Mouse (Mus musculus) cerebellum, adult 2 months (tissue): ENCODE results near the gene Kdelc2.

Experiments
- CTCF ChIP-seq: fragments of 200-500 bp; IDR thresholded peaks from 2 replicates; pipeline ENCODE4 v1.5.1; 2011; ENCODE audit warnings: low read depth, mild to moderate bottlenecking, control low read depth, low read length, moderate library complexity, borderline replicate concordance; ENCODE audit not compliant: insufficient read depth
- POLR2A ChIP-seq: fragments of 200-500 bp; IDR thresholded peaks from 2 replicates; pipeline ENCODE4 v1.6.1; 2011; ENCODE audit warnings: low read length, control low read depth, borderline replicate concordance; ENCODE audit not compliant: insufficient read depth

- no peak for TF ChIP-seq POLR2A
- no peak for TF ChIP-seq CTCF
These were observed 52.2 kb downstream of the Kdelc2 start for GRCm38 (mm10) chr9:53435830-53436570.
